Mouse (Mus musculus) embryonic facial prominence, embryonic 14.5 days (tissue): ENCODE data around the gene Rph3a. TPM values are rescaled to one million over a fixed set of nuclear protein-coding genes. Genes with fewer than 3 reads are reported as not detected.
"Not testable (repeated sequence)": the region's sequence is repeated elsewhere in the genome, so short reads cannot be mapped to it uniquely, and the experiment has no call there.

Experiments
- ATAC-seq: fragments of 200-750 bp; cut with Nextera tagmentation; 2 replicates; pipeline ENCODE4 v1.8.0; 2017; ENCODE audit warnings: low read depth, moderate number of reproducible peaks, moderate TSS enrichment
- DNase-seq: peaks from one replicate; pipeline ENCODE4 v3.0.0-alpha.2; 2015; ENCODE audit warnings: low spot score
- H3K27ac ChIP-seq: fragments of 300-500 bp; sonication (generic); replicated peaks from 2 replicates; pipeline ENCODE4 v1.5.1; 2014; ENCODE audit warnings: low read depth, mild to moderate bottlenecking, low read length, moderate library complexity
- H3K27me3 ChIP-seq: fragments of 300-500 bp; sonication (generic); replicated peaks from 2 replicates; pipeline ENCODE4 v1.6.1; 2014; ENCODE audit warnings: low read length; ENCODE audit not compliant: control insufficient read depth, insufficient read depth
- H3K36me3 ChIP-seq: fragments of 300-500 bp; sonication (generic); 2 replicates; pipeline ENCODE4 v1.6.1; 2014; ENCODE audit warnings: low read length, mixed read lengths; ENCODE audit not compliant: control insufficient read depth, insufficient read depth
- H3K4me1 ChIP-seq: fragments of 300-500 bp; sonication (generic); 2 replicates; pipeline ENCODE4 v1.6.1; 2014; ENCODE audit warnings: antibody characterized with exemption, low read length; ENCODE audit not compliant: control insufficient read depth, insufficient read depth
- H3K4me2 ChIP-seq: fragments of 300-500 bp; sonication (generic); 2 replicates; pipeline ENCODE4 v1.6.1; 2014; ENCODE audit warnings: low read depth, mild to moderate bottlenecking, low read length, moderate library complexity, mixed read lengths
- H3K4me3 ChIP-seq: fragments of 300-500 bp; sonication (generic); 2 replicates; pipeline ENCODE4 v1.5.1; 2014; ENCODE audit warnings: low read depth, mild to moderate bottlenecking, low read length
- H3K9ac ChIP-seq: fragments of 300-500 bp; sonication (generic); 2 replicates; pipeline ENCODE4 v1.6.1; 2014; ENCODE audit warnings: low read depth, mild to moderate bottlenecking, low read length, moderate library complexity, mixed read lengths
- H3K9me3 ChIP-seq: fragments of 300-500 bp; sonication (generic); 2 replicates; pipeline ENCODE4 v1.6.1; 2016; ENCODE audit warnings: low read length; ENCODE audit not compliant: control insufficient read depth
- WGBS: fragments of 180-500 bp; shearing (Covaris S2); extraction: QIAGEN DNeasy Blood & Tissue Kit; methylation state at CpG from one replicate; pipeline ENCODE4 v1.1.7; 2014; 5-methylcytosine and 5-hydroxymethylcytosine counted together
- polyA plus RNA-seq: library from polyadenylated mRNA; unstranded; fragments of >200 nt; fragmentation: Nextera tagmentation; extraction: Ambion mirVana; gene quantifications from 2 replicates; pipeline ENCODE4 v1.2.1, GENCODE M21; 2014

The Rph3a gene
- polyA plus RNA-seq, 1 experiment from 2014 or later, result 1.2 TPM

GRCm38 (mm10) chr5:120938586-120938985 lies 71.3 kb downstream of the Rph3a start:
- no peaks in the 10 kb centered on the region for H3K9me3 ChIP-seq
- 47% methylated on average over 8 of the region's 8 CpGs for WGBS
- H3K4me1 ChIP-seq, result no peaks in the 10 kb centered on the region
- H3K4me2 ChIP-seq, result no peak overlapping the region
- no peak overlapping the region for H3K4me3 ChIP-seq
- H3K27ac ChIP-seq, result no peak overlapping the region
- no peak for ATAC-seq
- no peak for DNase-seq
- no peaks in the 10 kb centered on the region for H3K36me3 ChIP-seq
- H3K9ac ChIP-seq, result no peak overlapping the region
- H3K27me3 ChIP-seq, result no peaks in the 10 kb centered on the region

DNA sequence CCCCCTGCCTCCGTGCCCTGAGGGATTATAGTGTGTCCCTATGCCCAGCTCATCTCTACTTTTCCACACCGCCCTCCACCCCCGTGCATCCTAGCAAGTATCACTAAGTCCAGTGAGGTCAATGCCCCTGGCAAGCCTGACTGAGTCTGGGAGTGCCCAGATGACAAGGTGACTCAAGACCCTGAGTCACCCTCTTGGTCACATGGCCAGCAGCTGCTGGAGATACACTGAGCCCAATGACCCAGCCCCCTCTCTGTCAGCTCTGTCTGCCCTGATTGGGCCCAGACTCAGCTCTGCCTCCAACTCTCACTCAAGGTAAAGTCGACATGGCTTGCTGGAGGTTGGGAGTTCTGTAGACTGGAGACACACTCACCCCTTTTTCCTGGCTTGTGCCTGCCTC lies 72.1 kb downstream of the Rph3a start:
- H3K4me3 ChIP-seq, result no peak overlapping the region
- H3K9ac ChIP-seq, result no peak overlapping the region
- no peaks in the 10 kb centered on the region for H3K36me3 ChIP-seq
- no peaks in the 10 kb centered on the region for H3K27me3 ChIP-seq
- H3K4me2 ChIP-seq, result no peak overlapping the region
- ATAC-seq (no peak), DNase-seq (no peak)
- WGBS, result 60% methylated on average over 4 of the region's 4 CpGs
- no peaks in the 10 kb centered on the region for H3K4me1 ChIP-seq
- H3K27ac ChIP-seq, result no peak overlapping the region
- H3K9me3 ChIP-seq, result no peaks in the 10 kb centered on the region

- no peak overlapping the region for H3K4me2 ChIP-seq
- WGBS, result 24% methylated on average over 5 of the region's 5 CpGs
- ATAC-seq, result no peak
Measured at GRCm38 (mm10) chr5:120933966-120934365, 75.9 kb downstream of the Rph3a start.

GRCm38 (mm10) chr5:120927036-120927435 lies 82.9 kb downstream of the Rph3a start:
- 0% methylated on average over 1 of the region's 1 CpGs for WGBS

More at GRCm38 (mm10) chr5:120933966-120934365, 75.9 kb downstream of the Rph3a start:
- DNase-seq, result no peak
- Histone ChIP-seq H3K36me3 (no peaks in the 10 kb centered on the region), H3K4me1 (no peaks in the 10 kb centered on the region), H3K9me3 (no peaks in the 10 kb centered on the region), H3K4me3 (no peak overlapping the region), H3K9ac (no peak overlapping the region), H3K27me3 (no peaks in the 10 kb centered on the region), H3K27ac (no peak overlapping the region)

DNA sequence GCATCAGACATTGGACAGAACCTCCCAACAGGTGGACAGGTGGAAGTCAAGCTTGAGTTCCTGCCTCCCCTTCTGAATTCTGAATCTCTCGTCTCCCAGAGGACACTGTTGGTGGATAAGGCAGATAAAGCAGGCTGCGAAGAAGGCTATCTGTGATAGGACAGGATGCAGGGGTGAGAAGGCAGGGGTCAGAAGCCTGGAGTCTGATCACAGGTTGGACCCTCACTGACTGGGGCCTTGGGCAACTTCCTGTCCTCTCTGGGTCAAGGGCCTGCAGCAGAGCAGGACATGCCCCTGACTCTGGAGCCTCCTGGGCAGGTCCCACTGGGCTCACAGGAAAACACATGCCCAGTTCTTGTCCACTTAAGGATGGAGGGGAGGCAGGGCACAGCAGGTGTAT lies 83.6 kb downstream of the Rph3a start:
- H3K9ac ChIP-seq, H3K27me3 ChIP-seq, ATAC-seq, H3K4me1 ChIP-seq, H3K36me3 ChIP-seq, H3K27ac ChIP-seq, DNase-seq, H3K4me3 ChIP-seq, H3K4me2 ChIP-seq, H3K9me3 ChIP-seq: not testable (repeated sequence)
- 82% methylated on average over 2 of the region's 2 CpGs for WGBS

More at GRCm38 (mm10) chr5:120927036-120927435, 82.9 kb downstream of the Rph3a start:
- H3K4me3 ChIP-seq, result no peak overlapping the region
- no peaks in the 10 kb centered on the region for H3K9me3 ChIP-seq
- H3K4me2 ChIP-seq, result no peak overlapping the region
- no peak overlapping the region for H3K27ac ChIP-seq
- no peak overlapping the region for H3K9ac ChIP-seq
- DNase-seq (no peak), ATAC-seq (no peak)
- no peaks in the 10 kb centered on the region for H3K27me3 ChIP-seq
- no peaks in the 10 kb centered on the region for H3K4me1 ChIP-seq
- H3K36me3 ChIP-seq, result no peaks in the 10 kb centered on the region

DNA sequence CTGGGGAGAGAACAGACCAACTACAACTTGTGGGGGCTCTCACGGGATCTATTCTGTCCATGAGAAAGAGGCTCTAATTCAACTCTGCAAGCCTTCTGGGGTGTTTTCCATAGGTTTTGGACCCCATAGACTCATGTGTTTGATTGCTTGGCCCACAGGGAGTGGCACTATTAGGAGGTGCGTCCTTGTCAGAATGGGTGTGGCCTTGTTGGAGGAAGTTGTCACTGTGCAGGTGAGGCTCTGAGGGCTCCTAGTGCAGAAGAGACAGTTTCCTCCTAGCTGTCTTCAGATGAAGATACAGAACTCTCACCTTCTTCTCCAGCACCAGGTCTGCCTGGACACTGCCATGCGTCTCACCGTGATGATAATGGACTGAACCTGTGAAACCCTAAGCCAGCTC lies 85.4 kb downstream of the Rph3a start:
- H3K4me2 ChIP-seq, H3K4me1 ChIP-seq, H3K36me3 ChIP-seq, ATAC-seq, H3K27ac ChIP-seq, H3K27me3 ChIP-seq, DNase-seq, H3K4me3 ChIP-seq, H3K9ac ChIP-seq, H3K9me3 ChIP-seq: not testable (repeated sequence)
- WGBS, result 86% methylated on average over 4 of the region's 4 CpGs

DNA sequence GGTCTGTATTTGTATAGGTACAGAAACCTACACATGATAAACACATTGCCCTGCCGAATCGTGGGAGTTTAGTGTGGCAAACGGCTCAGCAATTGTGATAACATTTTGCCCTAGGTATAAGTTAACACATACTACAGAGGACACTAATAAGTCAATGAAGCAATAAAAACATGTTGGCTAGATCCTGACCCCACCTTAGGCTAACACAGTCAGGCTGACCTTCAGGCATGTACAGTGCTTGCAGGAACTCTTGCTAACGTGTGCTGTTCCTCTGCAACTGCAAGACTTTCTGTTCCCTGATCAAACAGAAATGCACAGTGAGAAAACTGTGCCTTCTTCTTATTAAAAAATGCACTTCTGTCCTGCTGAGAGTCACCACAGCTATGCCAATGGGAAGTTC lies 85.9 kb downstream of the Rph3a start:
- H3K4me2 ChIP-seq, result no peak overlapping the region
- no peak overlapping the region for H3K9ac ChIP-seq
- no peak overlapping the region for H3K27ac ChIP-seq
- no peaks in the 10 kb centered on the region for H3K4me1 ChIP-seq
- no peaks in the 10 kb centered on the region for H3K27me3 ChIP-seq
- 74% methylated on average over 4 of the region's 4 CpGs for WGBS
- no peaks in the 10 kb centered on the region for H3K36me3 ChIP-seq
- no peak for DNase-seq
- H3K9me3 ChIP-seq, result no peaks in the 10 kb centered on the region
- H3K4me3 ChIP-seq, result no peak overlapping the region
- ATAC-seq, result no peak

DNA sequence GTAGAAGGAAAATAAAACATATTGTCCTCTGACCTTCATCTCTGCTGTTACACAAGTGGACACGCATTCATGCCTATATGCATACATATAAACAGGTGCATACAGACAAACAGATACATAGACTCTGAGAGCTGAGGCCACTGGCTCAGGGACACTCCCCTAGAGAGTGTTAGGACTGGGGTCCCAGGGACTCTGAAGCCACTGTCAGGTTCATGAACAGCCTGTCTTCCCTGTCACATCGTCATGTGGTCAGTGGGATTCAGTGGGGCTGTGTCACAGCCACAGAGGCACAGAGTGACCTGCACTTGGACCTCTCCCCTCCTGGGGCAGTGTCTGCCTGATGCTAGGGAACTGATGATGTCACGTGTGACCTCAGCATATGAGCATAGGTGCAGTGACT lies 89.6 kb downstream of the Rph3a start:
- Histone ChIP-seq H3K4me1 (no peaks in the 10 kb centered on the region), H3K4me2 (no peak overlapping the region), H3K9ac (no peak overlapping the region), H3K27me3 (no peaks in the 10 kb centered on the region), H3K27ac (no peak overlapping the region), H3K4me3 (no peak overlapping the region), H3K36me3 (no peaks in the 10 kb centered on the region), H3K9me3 (no peaks in the 10 kb centered on the region)
- 75% methylated on average over 3 of the region's 3 CpGs for WGBS
- ATAC-seq (no peak), DNase-seq (no peak)

DNA sequence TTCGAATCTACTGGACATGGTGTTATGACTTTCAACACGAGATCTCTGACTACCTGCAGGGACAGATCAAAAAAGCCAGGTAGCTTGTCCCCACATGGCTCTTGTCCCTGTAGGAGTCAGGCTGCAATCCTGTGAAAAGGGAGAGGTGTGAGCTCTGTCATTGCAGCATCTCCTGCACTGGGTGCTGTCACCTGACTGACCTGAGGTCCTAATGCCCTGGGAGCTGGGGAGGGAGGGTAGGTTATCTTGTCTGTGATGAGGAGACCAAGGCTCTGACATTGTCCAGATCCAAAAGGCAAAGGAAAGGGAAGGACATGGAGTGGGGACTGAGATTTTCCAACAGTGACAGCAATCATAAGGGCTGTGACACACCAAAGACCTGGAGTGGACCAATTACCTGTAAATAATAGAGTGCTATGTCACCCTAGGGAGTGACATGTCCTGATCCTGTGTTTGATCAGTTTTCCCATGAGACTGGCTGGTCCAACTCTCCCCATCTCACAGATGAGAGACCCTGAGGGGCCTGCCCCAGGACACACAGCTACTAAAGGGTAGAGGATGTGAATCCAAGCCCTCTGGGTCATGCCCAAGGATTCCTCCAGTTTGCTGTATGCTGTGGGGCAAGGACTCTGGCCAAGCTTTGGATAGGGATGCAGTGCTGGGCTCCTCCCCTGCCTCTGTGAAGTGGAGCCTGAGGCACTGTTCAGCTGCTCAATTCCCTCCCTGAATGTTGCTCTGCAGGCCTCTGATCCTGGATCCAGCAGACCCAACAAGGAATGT lies 90.5 kb downstream of the Rph3a start:
- H3K36me3 ChIP-seq, H3K4me1 ChIP-seq, DNase-seq, H3K27ac ChIP-seq, ATAC-seq, H3K9ac ChIP-seq, H3K4me3 ChIP-seq, H3K9me3 ChIP-seq, H3K4me2 ChIP-seq, H3K27me3 ChIP-seq: not testable (repeated sequence)
- 72% methylated on average over 2 of the region's 2 CpGs for WGBS
